Mouse (Mus musculus): ENCODE data around the gene Pacs2.

DNA sequence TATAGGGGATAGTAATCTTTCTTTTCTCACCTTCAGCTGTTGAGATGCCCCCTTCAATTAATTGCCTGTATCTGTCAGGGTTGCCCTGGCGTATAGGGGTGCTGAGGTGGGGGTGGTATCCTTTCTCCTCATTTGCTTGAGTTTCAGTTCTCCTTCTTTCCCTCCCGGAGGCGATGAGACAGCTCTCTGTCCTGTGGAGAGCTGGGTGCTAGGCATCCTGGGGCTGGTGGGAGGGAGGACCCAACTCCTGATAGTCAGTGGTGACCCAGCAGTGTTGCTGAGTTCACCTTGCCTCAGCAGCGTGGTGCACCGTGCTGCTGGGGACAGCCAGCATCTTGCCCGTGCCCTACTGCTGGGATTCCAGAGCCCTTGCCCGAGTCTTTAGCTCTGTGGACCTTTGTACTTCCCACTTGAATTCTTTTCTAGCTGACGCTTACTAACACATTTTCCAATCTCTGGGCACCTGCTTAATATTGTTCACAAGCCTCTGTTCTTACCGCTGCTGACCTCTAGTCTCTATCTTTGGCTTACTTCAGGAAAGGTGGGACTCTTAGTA lies 3.2 kb downstream of the Pacs2 start:
- no peak for TF ChIP-seq E2F4 (IDR thresholded peaks at IDR 0.05; ENCODE audit: borderline replicate concordance, low read depth, low read length)
- TF ChIP-seq CTCF (IDR thresholded peaks at IDR 0.05 in 2 of 3, conservative IDR thresholded peaks at IDR 0.05 in 1 of 3; ENCODE audit: control insufficient read depth in 1 of 3, insufficient read depth in 1 of 3, low read depth in 2 of 3, low read length in 3 of 3, poor library complexity in 1 of 3, severe bottlenecking in 1 of 3) = no peak
- TF ChIP-seq ZNF384 (IDR thresholded peaks at IDR 0.05; ENCODE audit: low read depth, low read length) = no peak
- no peak for TF ChIP-seq CHD2 (IDR thresholded peaks at IDR 0.05; ENCODE audit: low read length)
- TF ChIP-seq MAZ (IDR thresholded peaks at IDR 0.05; ENCODE audit: low read depth, low read length) = no peak
- TF ChIP-seq GATA1 (IDR thresholded peaks at IDR 0.05; ENCODE audit: low read depth, low read length) = no peak
- no peak for TF ChIP-seq HCFC1 (IDR thresholded peaks at IDR 0.05; ENCODE audit: low read depth, low read length)
- no peak for TF ChIP-seq SMC3 (IDR thresholded peaks at IDR 0.05; ENCODE audit: low read depth, low read length)
- no peak for TF ChIP-seq TCF12 (IDR thresholded peaks at IDR 0.05; ENCODE audit: low read depth, low read length)
- TF ChIP-seq ZC3H11A (IDR thresholded peaks at IDR 0.05; ENCODE audit: low read depth, low read length) = no peak
- TF ChIP-seq JUND (IDR thresholded peaks at IDR 0.05; ENCODE audit: low read depth, low read length) = no peak
- no peak for TF ChIP-seq POLR2A (IDR thresholded peaks at IDR 0.05; ENCODE audit: control insufficient read depth in 1 of 2, insufficient read depth in 1 of 2, low read depth in 1 of 2, low read length in 2 of 2, poor library complexity in 1 of 2)
- no peak for TF ChIP-seq MAX (IDR thresholded peaks at IDR 0.05; ENCODE audit: low read length)

Data from MEL (cell line).